Mouse (Mus musculus) E14TG2a.4 (cell line): ENCODE results near the gene Cenph.

ENCODE experiments used
- CTCF ChIP-seq: conservative IDR thresholded peaks from 2 replicates; pipeline ENCODE4 v1.5.1; 2014; ENCODE audit warnings: low read length
- NANOG ChIP-seq: IDR thresholded peaks from 2 replicates; pipeline ENCODE4 v1.6.1; 2014; ENCODE audit warnings: borderline replicate concordance, low read length, mixed read lengths
- POU5F1 ChIP-seq: IDR thresholded peaks from 2 replicates; pipeline ENCODE4 v1.6.1; 2014; ENCODE audit warnings: low read length, borderline replicate concordance

DNA sequence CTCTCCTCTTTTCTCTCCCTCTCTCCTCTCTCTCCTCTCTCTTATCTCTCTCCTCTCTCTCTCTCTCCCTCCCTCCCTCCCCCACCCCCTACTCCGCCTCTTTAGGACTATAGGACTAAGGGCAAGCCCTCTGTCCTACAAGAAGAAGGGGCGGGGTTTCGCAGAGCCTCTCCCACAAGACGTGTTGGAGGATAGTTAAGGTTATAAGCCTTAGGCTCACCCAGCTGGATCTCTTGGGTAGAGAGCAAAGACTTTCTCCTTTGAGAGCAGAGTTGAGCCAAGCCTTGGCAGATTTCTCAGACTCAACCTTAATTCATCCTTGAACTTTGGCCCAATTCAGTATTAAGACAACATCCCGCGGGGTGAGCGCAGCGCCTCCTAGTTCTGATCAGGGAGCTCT lies 27.1 kb downstream of the Cenph start:
- TF ChIP-seq CTCF, result no peak
- no peak for TF ChIP-seq POU5F1
- no peak for TF ChIP-seq NANOG
